Mouse (Mus musculus): ENCODE measurements around the gene Sypl2.

Sypl2 gene

DNA sequence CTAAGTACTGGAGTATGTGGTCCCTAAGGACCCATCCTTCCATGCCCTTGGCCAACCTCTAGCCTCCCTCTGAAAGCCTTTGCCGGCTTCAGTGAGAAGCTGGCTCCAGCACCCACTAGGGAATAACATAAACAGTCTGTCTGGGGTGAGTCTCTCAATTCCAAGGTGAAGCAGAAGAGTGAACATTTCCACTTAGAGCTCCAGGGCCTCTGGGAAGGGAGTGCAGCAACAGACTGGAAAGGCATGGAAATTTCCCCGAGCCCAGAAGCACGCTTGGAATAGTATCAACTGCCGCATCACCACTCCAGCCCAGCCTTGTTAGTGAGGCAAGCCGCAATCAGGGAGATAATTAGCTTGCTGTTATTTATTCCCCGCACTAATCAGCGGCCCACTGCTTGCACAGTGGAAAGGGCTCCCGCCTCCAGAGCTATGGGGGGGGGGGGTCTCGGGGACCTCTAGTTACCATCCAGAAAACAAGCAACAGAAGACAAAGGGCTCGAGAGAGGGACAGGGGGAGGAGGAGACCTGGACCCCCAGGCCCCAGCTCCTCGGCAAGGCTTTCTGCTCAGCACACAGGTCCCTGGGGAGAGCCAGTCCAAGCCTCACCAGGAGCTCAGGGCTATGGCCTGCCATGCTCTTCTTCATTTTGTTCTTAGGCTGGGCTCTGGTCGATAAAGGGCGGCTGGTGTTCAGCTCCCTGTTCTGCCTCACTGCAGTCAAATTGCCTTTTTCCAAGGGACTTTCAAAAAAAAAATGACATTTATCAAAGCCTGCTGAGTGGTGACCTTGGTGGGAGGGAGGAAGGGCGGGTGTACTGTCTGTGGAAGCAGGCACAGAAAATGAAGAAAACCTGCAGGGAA lies 51.5 kb downstream of the Sypl2 start:
- DNase-seq, result peak; percentile 62

- no peak for DNase-seq
These were observed 57.2 kb downstream of the Sypl2 start for GRCm38 (mm10) chr3:108169199-108169598.

DNA sequence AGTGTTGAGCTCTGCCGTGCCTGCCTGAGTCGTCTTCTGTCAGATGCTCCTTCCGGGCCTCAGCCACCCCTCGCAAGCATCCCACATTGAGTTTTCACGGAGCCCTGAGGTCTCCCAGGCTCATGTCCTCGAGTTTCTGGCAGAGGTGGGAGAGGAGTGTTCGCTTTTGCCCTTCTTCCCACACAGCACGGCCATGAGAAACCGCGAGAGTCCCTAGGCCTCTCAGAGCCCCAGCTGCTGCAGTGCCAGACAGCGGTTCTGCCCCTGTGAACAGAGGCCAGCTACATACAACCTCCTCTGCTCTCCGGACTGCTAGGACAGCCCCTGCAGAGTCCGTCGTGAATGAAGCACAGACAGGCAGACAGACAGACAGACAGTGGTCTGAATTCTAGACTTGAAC lies 58.9 kb downstream of the Sypl2 start:
- DNase-seq, result no peak

- no peak for DNase-seq
These were observed 59.8 kb downstream of the Sypl2 start for GRCm38 (mm10) chr3:108166486-108167211.

- no peak for DNase-seq
These were observed 60.7 kb downstream of the Sypl2 start for GRCm38 (mm10) chr3:108165532-108166315.

GRCm38 (mm10) chr3:108164807-108165206 lies 61.6 kb downstream of the Sypl2 start:
- DNase-seq, result peak; percentile 91

DNA sequence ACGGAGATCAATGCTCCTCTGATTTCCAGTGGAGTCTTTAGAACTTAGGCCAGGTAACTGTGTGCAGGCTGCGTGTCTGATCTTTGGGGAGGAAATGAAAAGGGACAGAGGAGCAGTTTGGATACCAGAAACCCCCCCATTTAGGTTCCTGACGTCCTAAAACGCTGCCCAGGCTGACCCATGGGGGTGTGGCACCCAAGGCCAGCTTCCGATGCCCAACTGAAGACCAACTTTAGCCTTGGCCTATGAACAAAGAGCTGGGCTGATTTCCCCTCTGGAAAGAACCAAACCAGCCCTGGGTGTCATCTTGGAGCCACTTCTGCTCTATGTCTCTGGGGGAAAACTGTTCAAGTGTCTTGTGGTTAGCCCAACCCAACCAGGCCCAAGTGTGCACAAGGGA lies 62.4 kb downstream of the Sypl2 start:
- no peak for DNase-seq
